Mouse (Mus musculus): ENCODE measurements around the gene Tmco5b.

Tmco5b gene

DNA sequence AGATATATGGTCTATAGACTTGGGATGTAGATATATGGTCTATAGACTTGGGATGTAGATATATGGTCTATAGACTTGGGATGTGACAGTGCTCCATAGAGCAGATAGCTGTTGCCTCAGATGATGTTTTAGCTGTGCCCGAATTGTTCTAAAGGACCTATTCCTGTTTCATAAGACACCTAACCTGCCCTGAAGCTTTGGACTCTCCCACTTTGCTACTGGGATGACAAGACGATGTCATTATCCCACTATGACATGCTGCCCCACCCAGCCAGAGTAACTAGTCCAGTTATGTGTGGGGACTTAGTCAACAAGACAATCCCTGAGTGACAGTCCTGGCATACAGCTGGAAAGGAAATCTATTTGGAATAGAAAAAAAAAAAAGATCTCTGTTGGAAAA is at the start of gene Tmco5b:
Gene Tmco5b, plus strand, starts transcription at position 301 of the 400 bp plus-strand sequence.
- DNase-seq (ENCODE audit: low read depth, low spot score), result no peak

- DNase-seq (ENCODE audit: low read depth, low spot score), result no peak
Observed at GRCm38 (mm10) chr2:113236993-113237392, 48.5 kb upstream of the Tmco5b start.

- no peak for DNase-seq (ENCODE audit: low read depth, low spot score)
Observed at GRCm38 (mm10) chr2:113238871-113239270, 46.7 kb upstream of the Tmco5b start.

DNA sequence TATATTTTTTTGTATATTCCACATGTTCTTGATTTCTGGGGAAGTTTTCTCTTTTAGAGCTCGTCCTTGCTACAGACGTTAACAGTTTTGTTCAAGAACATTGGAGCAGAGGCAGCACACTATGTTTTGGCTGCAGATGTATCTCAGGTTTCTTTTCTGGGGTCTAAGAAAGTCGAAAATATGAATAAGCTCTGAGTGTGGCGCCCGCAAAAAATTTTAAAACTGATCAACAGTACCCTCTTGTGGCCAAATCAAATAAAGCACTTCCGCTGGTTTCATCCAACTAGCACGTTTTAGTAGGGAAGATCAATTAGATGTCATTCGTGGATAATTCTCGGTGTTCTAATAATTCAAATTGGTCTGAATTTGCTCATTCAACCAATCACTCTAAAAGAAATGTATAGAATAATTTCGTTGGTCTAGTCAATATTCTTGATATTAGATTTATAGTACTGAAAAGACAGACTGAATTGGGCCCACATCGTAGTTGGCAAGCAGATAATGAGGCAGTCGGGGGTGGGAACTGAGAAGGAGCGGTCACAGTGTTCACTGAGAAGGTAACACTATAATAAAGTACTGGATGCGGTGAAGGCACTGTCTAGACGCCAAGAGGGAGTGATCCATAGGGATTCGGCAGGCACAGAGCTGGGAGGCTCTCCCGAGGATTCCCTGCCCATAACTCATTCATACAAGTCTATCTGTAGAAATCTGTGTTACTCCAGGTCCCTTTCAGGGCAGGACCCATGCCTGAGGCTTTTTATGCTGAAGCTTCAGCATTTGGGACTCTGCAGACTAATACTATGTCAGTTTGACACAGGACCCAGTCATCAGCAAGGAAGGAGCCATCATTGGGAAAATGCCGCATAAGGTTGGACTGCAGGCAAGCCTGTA is 17.1 kb downstream of the Tmco5b start:
- no peak for DNase-seq (ENCODE audit: low read depth, low spot score)

GRCm38 (mm10) chr2:113303240-113303538 is 17.7 kb downstream of the Tmco5b start:
- DNase-seq (ENCODE audit: low read depth, low spot score), result no peak

DNA sequence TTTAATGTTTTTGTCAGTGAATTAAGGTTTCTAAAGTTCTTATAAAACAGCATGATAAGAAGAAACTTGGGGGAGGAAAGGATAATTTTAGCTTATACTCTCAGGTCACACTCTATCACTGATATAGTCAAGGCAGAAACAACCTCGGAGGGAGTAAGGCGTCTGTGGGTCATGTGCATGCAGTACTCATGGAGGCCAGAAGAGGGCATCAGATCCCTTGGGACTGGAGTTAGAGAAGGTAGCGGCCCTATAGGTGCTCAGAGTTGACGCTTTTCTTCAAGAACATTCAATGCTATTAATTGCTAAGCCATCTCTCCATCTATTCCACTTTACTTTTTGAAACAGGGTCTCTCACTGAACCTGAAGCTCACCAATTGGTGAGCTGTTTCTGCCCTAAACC is 19.8 kb downstream of the Tmco5b start:
- no peak for DNase-seq (ENCODE audit: low read depth, low spot score)

DNA sequence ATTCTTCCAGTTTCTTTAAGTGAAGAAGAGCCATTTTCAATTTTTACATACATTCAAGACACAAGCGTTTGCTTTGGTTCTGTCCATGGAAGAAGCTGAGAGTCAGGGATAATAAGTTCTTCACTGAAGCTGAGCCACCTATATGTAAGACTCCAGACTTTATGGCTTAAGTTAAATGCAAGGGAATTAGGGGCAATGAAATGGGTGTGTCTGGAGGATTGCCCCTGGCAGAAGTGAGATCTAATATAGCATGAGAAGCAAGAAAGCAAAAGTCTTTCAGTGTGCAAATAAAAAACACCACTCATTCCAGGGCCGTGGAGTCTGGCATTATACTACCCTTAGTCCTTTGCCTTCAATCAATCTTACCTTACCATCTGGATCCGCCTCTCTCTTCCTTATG is 25.7 kb downstream of the Tmco5b start:
- no peak for DNase-seq (ENCODE audit: low read depth, low spot score)

DNA sequence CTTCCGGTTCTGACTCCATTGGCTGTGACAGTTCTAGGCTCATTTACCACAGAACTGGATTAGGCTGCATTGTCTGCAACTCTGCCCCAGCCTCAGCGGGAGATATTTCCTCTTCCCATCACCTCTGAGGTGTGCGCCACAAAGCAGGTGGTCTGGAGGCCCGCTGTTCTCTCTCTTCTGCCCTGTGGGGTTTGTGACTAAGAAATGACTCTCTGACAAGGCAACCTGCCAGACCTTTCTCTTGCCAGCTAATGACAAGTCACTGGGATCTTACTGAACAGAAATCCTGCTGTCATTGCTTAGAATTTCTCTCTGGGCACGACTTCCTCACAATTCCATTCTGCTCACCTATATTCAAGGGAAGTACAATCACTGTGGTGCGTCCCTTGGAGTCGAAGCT is 37.5 kb downstream of the Tmco5b start:
- no peak for DNase-seq (ENCODE audit: low read depth, low spot score)

DNA sequence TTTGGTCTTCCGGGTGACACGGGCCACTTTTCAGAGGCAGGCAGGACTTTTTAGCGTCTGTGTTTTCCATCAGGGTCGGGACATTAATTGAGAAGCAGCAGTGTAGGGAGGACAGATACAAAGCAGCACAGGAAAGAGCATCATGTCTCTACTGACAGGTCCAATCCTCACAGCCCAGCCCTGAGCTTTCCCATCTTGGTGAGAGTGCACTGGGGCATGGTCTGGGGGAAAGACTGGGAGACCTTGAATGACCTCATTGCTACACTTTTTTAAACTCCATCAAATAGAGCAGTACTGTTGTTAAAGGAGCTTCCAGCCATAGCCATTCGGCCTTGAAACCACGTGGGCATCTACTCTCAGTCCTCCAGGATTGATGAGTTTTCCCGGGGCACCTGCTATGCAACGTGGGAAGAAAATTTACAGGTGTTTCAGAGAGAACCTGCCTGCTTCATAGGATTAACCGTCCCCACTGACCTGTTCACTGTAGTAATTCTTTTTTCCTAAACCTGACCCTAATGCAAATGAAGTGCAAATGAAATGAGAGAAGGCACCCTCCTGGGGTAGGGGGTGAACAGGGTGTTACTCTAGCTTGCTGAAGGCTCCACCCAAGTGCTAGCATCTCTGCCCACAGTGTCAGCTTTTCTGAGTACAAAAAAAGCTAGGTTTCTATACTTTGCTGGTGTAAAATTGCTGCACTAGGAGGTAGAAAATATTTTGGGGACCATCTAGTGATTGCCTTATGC is 48.4 kb downstream of the Tmco5b start:
- DNase-seq (ENCODE audit: low read depth, low spot score), result no peak

GRCm38 (mm10) chr2:113335561-113336294 is 50.2 kb downstream of the Tmco5b start:
- no peak for DNase-seq (ENCODE audit: low read depth, low spot score)

GRCm38 (mm10) chr2:113344536-113344935 is 59.0 kb downstream of the Tmco5b start:
- no peak for DNase-seq (ENCODE audit: low read depth, low spot score)
